Mouse (Mus musculus) MEL (cell line): ENCODE measurements around the gene Gadd45a.

Experiments used
- CTCF ChIP-seq, 3 experiments: IDR thresholded peaks in 2 of 3; conservative IDR thresholded peaks in 1 of 3; 2 replicates each; pipeline ENCODE4 v1.5.1; 2011 to 2012; ENCODE audit warnings: low read length in 3 of 3, low read depth in 2 of 3, mild to moderate bottlenecking in 2 of 3, improper control_type of control experiment in 1 of 3, inconsistent platforms in 1 of 3, mixed read lengths in 1 of 3, moderate library complexity in 1 of 3; ENCODE audit not compliant: control insufficient read depth in 1 of 3, insufficient read depth in 1 of 3, poor library complexity in 1 of 3, severe bottlenecking in 1 of 3
- GABPA ChIP-seq: IDR thresholded peaks from 2 replicates; pipeline ENCODE4 v1.6.1; 2012; ENCODE audit warnings: low read depth, mild to moderate bottlenecking, inconsistent platforms, low read length, improper control_type of control experiment, moderate library complexity
- POLR2A ChIP-seq, 2 experiments: IDR thresholded peaks; 2 replicates each; pipeline ENCODE4 v1.6.1; 2011 to 2012; ENCODE audit warnings: low read length in 2 of 2, mild to moderate bottlenecking in 2 of 2, control low read depth in 1 of 2, improper control_type of control experiment in 1 of 2, low read depth in 1 of 2, moderate library complexity in 1 of 2; ENCODE audit not compliant: control insufficient read depth in 1 of 2, insufficient read depth in 1 of 2, poor library complexity in 1 of 2

DNA sequence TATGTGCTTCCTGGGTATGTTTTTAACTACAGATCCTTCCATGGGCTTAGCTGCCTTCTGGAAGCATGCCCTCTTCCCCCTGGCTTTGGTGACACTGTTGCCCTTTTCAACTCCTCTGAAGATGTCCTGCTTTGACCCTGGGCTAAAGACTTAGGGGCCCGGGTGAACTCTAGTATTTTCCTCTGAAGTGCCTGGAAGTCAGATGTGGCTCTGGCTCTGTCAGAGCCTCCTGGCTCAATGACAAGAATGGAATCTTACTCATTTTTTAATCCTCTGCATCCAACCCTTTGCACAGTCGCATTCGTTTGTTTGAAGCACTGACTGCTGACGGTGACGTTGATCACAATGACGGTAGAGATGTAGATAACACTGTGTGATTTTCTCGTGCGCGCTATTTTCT, 45.0 kb downstream of the Gadd45a start:
- TF ChIP-seq CTCF (IDR thresholded peaks at IDR 0.05 in 2 of 3, conservative IDR thresholded peaks at IDR 0.05 in 1 of 3; ENCODE audit: control insufficient read depth in 1 of 3, insufficient read depth in 1 of 3, low read depth in 2 of 3, low read length in 3 of 3, poor library complexity in 1 of 3, severe bottlenecking in 1 of 3) (no peak), POLR2A (IDR thresholded peaks at IDR 0.05; ENCODE audit: control insufficient read depth in 1 of 2, insufficient read depth in 1 of 2, low read depth in 1 of 2, low read length in 2 of 2, poor library complexity in 1 of 2) (no peak), GABPA (no peak)
